Mouse (Mus musculus): ENCODE measurements at regions not wholly inside any gene's neighbourhood (a gene's known extent, or its start where the extent isn't known, plus 50 kb on each side); places are given as distances from the start of the nearest gene placed in this dataset.

- DNase-seq = no peak
Observed at GRCm38 (mm10) chr3:60934492-60934891, 68.1 kb upstream of the P2ry1 start.

GRCm38 (mm10) chr3:60941451-60941850 lies 61.1 kb upstream of the P2ry1 start:
- no peak for DNase-seq

GRCm38 (mm10) chr3:60948897-60949296 lies 53.7 kb upstream of the P2ry1 start:
- DNase-seq = no peak
